Mouse (Mus musculus): ENCODE data around the gene Metap1d. TPM values are rescaled to one million over a fixed set of nuclear protein-coding genes. Genes with fewer than 3 reads are reported as not detected.

The Metap1d gene
- total and polyA plus RNA-seq, 3 experiments = 18.9 to 28.3 (median 21.5) TPM

DNA sequence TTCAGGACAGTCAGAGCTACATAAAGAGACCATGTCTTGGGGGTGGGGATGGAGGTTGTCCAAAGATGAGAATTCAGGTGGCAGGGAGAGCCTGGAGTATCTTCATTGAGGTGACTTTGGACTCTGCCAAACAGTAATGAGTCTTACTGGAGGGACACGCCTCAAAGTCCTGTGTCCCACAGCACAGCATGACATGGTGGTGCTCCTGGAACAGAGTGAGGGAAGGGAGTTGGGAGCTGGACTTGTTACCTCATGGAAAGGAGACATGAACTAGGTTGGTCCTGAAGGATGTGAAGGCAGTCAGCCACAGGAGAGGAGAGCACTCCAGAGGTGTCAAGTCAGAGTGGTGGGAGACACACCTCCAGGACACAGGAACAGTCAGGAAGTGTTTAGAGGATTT lies 6.6 kb downstream of the Metap1d start:
- Histone ChIP-seq H3K4me3 (replicated peaks in 1 of 3; ENCODE audit: low read depth in 2 of 3, low read length in 2 of 3, poor library complexity in 1 of 3) (no peak overlapping the region), H3K4me2 (ENCODE audit: insufficient read depth, low read depth, poor library complexity, severe bottlenecking) (no peak overlapping the region), H3K27me3 (replicated peaks) (no peaks in the 10 kb centered on the region), H3K79me2 (replicated peaks; ENCODE audit: control insufficient read depth, extremely low read depth, insufficient read depth, poor library complexity, severe bottlenecking) (peaks cover under 1% of the 10 kb centered on the region; the same call in 1 of the 2 replicates), H3K9ac (ENCODE audit: insufficient read depth, low read depth) (no peak overlapping the region), H3K4me1 (ENCODE audit: control insufficient read depth in 1 of 2, insufficient read depth in 2 of 2) (peaks cover 3 to 27% of the 10 kb centered on the region in 2 experiments), H3K9me3 (replicated peaks; ENCODE audit: low read length) (no peaks in the 10 kb centered on the region), H3K36me3 (replicated peaks in 1 of 2; ENCODE audit: control insufficient read depth in 1 of 2, insufficient read depth in 1 of 2, low read length in 1 of 2) (peaks cover 9 to 41% of the 10 kb centered on the region in 2 experiments), H3K27ac (ENCODE audit: insufficient read depth, low read depth) (no peak overlapping the region)
- no peak for TF ChIP-seq PAX5 (IDR thresholded peaks at IDR 0.05; ENCODE audit: low read length)
- no peak for TF ChIP-seq SIN3A (IDR thresholded peaks at IDR 0.05; ENCODE audit: low read length)
- TF ChIP-seq MAFK (IDR thresholded peaks at IDR 0.05; ENCODE audit: insufficient replicate concordance, low read length) = no peak
- TF ChIP-seq UBTF (IDR thresholded peaks at IDR 0.05; ENCODE audit: low read depth, low read length) = no peak
- no peak for TF ChIP-seq GABPA (IDR thresholded peaks at IDR 0.05; ENCODE audit: insufficient replicate concordance, low read depth, low read length)
- no peak for TF ChIP-seq EP300 (IDR thresholded peaks at IDR 0.05; ENCODE audit: low read length)
- no peak for TF ChIP-seq KAT2A (IDR thresholded peaks at IDR 0.05; ENCODE audit: insufficient replicate concordance, low read length)
- TF ChIP-seq JUN (IDR thresholded peaks at IDR 0.05; ENCODE audit: insufficient read depth, low read depth, low read length) = no peak
- TF ChIP-seq RCOR1 (conservative IDR thresholded peaks at IDR 0.05; ENCODE audit: low read depth, low read length) = no peak
- no peak for TF ChIP-seq CTCF (conservative IDR thresholded peaks at IDR 0.05 in 1 of 2, IDR thresholded peaks at IDR 0.05 in 1 of 2; ENCODE audit: low read depth in 2 of 2, low read length in 2 of 2)
- TF ChIP-seq USF2 (conservative IDR thresholded peaks at IDR 0.05; ENCODE audit: low read depth, low read length) = no peak
- no peak for TF ChIP-seq ZMIZ1 (IDR thresholded peaks at IDR 0.05; ENCODE audit: low read depth, low read length)
- no peak for TF ChIP-seq BHLHE40 (IDR thresholded peaks at IDR 0.05; ENCODE audit: low read depth, low read length)
- TF ChIP-seq MEF2A (IDR thresholded peaks at IDR 0.05; ENCODE audit: borderline replicate concordance, low read depth, low read length) = no peak
- TF ChIP-seq HCFC1 (IDR thresholded peaks at IDR 0.05; ENCODE audit: low read depth, low read length) = no peak
- no peak for TF ChIP-seq ZNF384 (IDR thresholded peaks at IDR 0.05; ENCODE audit: low read depth, low read length)
- TF ChIP-seq MAX (IDR thresholded peaks at IDR 0.05; ENCODE audit: low read length) = no peak
- DNase-seq (ENCODE audit: extremely low read depth) = no peak
- in situ Hi-C loops (cut with MboI; ENCODE audit: low pct_ligation_motif_present, low pct_unique_long_range_greater_than_20kb, low sequenced_read_pairs) (loop anchor here (5.0 kb wide), 1 partner anchor 68 kb away; the partner anchor contains the start of gene Dlx1), dilution Hi-C loops (cut with MboI; ENCODE audit: extremely low pct_ligation_motif_present, extremely low pct_unique_long_range_greater_than_20kb, low sequenced_read_pairs) (no loop called here)

DNA sequence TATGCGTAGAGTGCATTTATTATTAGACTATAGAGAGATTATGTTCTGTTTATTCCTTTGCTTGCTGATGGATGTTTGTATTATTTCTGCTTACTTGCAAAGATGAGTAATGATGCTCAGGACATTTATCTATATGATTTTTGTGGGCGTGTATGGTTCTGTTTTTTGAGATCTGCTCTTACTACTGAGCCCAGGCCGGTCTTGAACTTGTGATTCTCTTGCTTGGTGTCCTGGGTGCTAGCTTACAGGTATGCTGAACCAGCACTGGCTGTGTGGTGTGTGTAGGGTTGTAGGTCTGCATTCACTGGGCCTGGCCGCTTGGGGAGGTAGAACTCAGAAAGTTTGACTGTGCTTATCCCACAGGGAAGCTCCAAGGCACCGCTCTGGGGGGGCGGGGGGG lies 8.1 kb downstream of the Metap1d start:
- H3K9ac ChIP-seq (ENCODE audit: insufficient read depth, low read depth) = no peak overlapping the region
- H3K4me2 ChIP-seq (ENCODE audit: insufficient read depth, low read depth, poor library complexity, severe bottlenecking) = no peak overlapping the region
- no peak for DNase-seq (ENCODE audit: extremely low read depth)
- no peaks in the 10 kb centered on the region for H3K9me3 ChIP-seq (replicated peaks; ENCODE audit: low read length)
- TF ChIP-seq MAZ (IDR thresholded peaks at IDR 0.05; ENCODE audit: low read depth, low read length) (no peak), MXI1 (IDR thresholded peaks at IDR 0.05; ENCODE audit: low read depth, low read length) (no peak)
- H3K4me1 ChIP-seq (ENCODE audit: control insufficient read depth in 1 of 2, insufficient read depth in 2 of 2) = peaks cover 3 to 26% of the 10 kb centered on the region in 2 experiments
- in situ Hi-C loops (cut with MboI; ENCODE audit: low pct_ligation_motif_present, low pct_unique_long_range_greater_than_20kb, low sequenced_read_pairs) = no loop called here
- H3K27ac ChIP-seq (ENCODE audit: insufficient read depth, low read depth) = no peak overlapping the region
- H3K36me3 ChIP-seq (replicated peaks in 1 of 2; ENCODE audit: control insufficient read depth in 1 of 2, insufficient read depth in 1 of 2, low read length in 1 of 2) = peaks cover 12 to 46% of the 10 kb centered on the region in 2 experiments
- dilution Hi-C loops (cut with MboI; ENCODE audit: extremely low pct_ligation_motif_present, extremely low pct_unique_long_range_greater_than_20kb, low sequenced_read_pairs) = no loop called here
- no peaks in the 10 kb centered on the region for H3K79me2 ChIP-seq (replicated peaks; ENCODE audit: control insufficient read depth, extremely low read depth, insufficient read depth, poor library complexity, severe bottlenecking)
- no peak overlapping the region for H3K4me3 ChIP-seq (replicated peaks in 1 of 3; ENCODE audit: low read depth in 2 of 3, low read length in 2 of 3, poor library complexity in 1 of 3)
- no peaks in the 10 kb centered on the region for H3K27me3 ChIP-seq (replicated peaks)

Data from CH12.LX (cell line).